Mouse (Mus musculus) lung, embryonic 14.5 days (tissue): Measurements from ENCODE around the gene Vmn2r106. TPM values are rescaled to one million over a fixed set of nuclear protein-coding genes. Genes with fewer than 3 reads are reported as not detected.

Experiments
- ATAC-seq: fragments of 200-750 bp; cut with Nextera tagmentation; 2 replicates; pipeline ENCODE4 v1.8.0; 2017; ENCODE audit warnings: mild to moderate bottlenecking, moderate TSS enrichment, moderate library complexity; ENCODE audit not compliant: insufficient read depth
- DNase-seq: peaks from one replicate; pipeline ENCODE4 v3.0.0-alpha.2; 2015
- H3K27ac ChIP-seq: fragments of 300-500 bp; sonication (generic); 2 replicates; pipeline ENCODE4 v1.5.1; 2014; ENCODE audit warnings: low read depth, mild to moderate bottlenecking, moderate library complexity
- H3K27me3 ChIP-seq: fragments of 300-500 bp; sonication (generic); 2 replicates; pipeline ENCODE4 v1.6.1; 2014; ENCODE audit warnings: low read length, control low read depth; ENCODE audit not compliant: insufficient read depth
- H3K36me3 ChIP-seq: fragments of 300-500 bp; sonication (generic); 2 replicates; pipeline ENCODE4 v1.6.1; 2014; ENCODE audit warnings: control low read depth; ENCODE audit not compliant: insufficient read depth
- H3K4me1 ChIP-seq: fragments of 300-500 bp; sonication (generic); 2 replicates; pipeline ENCODE4 v1.6.1; 2014; ENCODE audit warnings: antibody characterized with exemption, control low read depth; ENCODE audit not compliant: insufficient read depth
- H3K4me2 ChIP-seq: fragments of 300-500 bp; sonication (generic); 2 replicates; pipeline ENCODE4 v1.6.1; 2014; ENCODE audit warnings: mild to moderate bottlenecking
- H3K4me3 ChIP-seq: fragments of 300-500 bp; sonication (generic); 2 replicates; pipeline ENCODE4 v1.5.1; 2014; ENCODE audit warnings: low read depth, low read length
- H3K9ac ChIP-seq: fragments of 300-500 bp; sonication (generic); 2 replicates; pipeline ENCODE4 v1.6.1; 2014
- H3K9me3 ChIP-seq: fragments of 300-500 bp; sonication (generic); 2 replicates; pipeline ENCODE4 v1.6.1; 2016; ENCODE audit warnings: low read depth, low read length, control low read depth
- CTCF ChIP-seq: IDR thresholded peaks from 2 replicates; pipeline ENCODE4 v1.5.1; 2016; ENCODE audit warnings: antibody characterized with exemption, low read depth
- WGBS: fragments of 180-500 bp; shearing (Covaris S2); extraction: QIAGEN DNeasy Blood & Tissue Kit; methylation state at CpG from one replicate; pipeline ENCODE4 v1.1.7; 2014; 5-methylcytosine and 5-hydroxymethylcytosine counted together
- polyA plus RNA-seq: library from polyadenylated mRNA; unstranded; fragments of >200 nt; fragmentation: Nextera tagmentation; extraction: Ambion mirVana; gene quantifications from 2 replicates; pipeline ENCODE4 v1.2.1, GENCODE M21; 2014

Gene Vmn2r106
- polyA plus RNA-seq = not detected in 2 replicates

DNA sequence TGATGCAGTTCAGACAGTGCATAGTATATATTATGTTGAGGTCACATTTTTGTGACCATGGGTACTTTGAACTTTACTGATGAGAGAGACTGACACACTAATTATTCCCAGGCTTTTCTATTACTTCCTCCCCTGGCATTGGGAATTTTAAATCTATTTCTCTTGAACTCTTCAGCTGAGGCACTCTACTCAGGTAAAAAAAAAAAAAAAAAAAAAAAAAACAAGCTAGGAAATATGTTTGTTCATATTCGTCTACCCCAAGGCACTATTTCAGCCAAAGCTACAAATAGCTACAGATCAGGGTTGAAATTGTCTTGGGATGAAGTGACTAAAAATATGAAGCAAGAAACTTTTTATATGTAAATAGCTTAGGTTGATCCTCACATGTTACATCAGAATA is at the start of gene Vmn2r106:
Gene Vmn2r106 (minus strand): TSS at position 101 of the 400 bp plus-strand sequence.
- Histone ChIP-seq H3K4me1 (no peaks in the 10 kb centered on the region), H3K9ac (no peak within 1 kb of the TSS), H3K4me2 (no peak within 1 kb of the TSS), H3K36me3 (no peaks in the 10 kb centered on the region), H3K27ac (no peak within 1 kb of the TSS), H3K27me3 (no peaks in the 10 kb centered on the region), H3K9me3 (no peaks in the 10 kb centered on the region), H3K4me3 (no peak within 1 kb of the TSS)
- no peak for TF ChIP-seq CTCF
- 59% methylated on average over 1 of the region's 1 CpGs for WGBS
- DNase-seq (no peak), ATAC-seq (no peak)

DNA sequence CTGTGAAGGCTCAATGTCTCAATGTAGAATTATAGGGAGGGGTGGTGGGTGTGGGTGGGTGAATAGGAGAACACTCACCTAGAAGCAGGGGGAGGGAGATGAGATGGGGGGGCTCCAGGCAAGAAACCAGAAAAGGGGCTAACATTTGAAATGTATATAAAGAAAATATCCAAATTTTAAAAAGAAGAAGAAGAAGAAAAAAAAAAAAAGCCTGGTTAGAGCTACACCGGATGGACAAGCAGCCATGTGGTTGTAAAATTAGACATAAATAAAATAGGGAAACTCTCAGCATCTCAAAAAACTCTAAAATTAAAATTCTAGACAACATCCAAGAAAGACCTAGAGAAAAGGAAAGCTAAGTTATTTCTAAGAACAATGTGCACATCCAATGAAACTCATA is 20.4 kb upstream of the Vmn2r106 start:
- no peaks in the 10 kb centered on the region for H3K36me3 ChIP-seq
- ATAC-seq = no peak
- H3K9ac ChIP-seq = no peak overlapping the region
- no peak overlapping the region for H3K4me2 ChIP-seq
- 100% methylated on average over 1 of the region's 1 CpGs for WGBS
- no peaks in the 10 kb centered on the region for H3K4me1 ChIP-seq
- H3K27ac ChIP-seq = no peak overlapping the region
- no peaks in the 10 kb centered on the region for H3K27me3 ChIP-seq
- H3K4me3 ChIP-seq = no peak overlapping the region
- no peak for TF ChIP-seq CTCF
- no peaks in the 10 kb centered on the region for H3K9me3 ChIP-seq
- DNase-seq = no peak

DNA sequence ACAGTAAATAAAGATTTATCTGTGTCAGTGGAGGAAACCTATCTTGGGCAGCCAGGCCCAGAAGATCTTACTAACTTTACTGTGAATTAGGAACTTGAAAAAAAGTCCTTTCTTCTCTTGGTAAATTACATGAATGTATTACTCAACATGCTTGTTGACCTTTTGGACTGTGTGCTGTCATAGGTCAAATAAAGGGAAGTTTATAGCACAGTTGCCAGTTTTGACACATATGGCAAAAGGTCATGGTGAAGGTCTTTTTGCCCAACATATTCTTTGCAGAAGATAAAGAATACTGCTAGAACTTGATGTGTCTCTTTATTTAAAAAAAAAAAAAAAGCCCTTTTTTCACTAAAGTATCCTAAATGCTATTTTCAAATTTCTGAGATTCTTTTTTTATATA is 1.6 kb upstream of the Vmn2r106 start:
- DNase-seq (no peak), ATAC-seq (no peak)
- no peaks in the 10 kb centered on the region for H3K4me1 ChIP-seq
- no peak for TF ChIP-seq CTCF
- H3K9ac ChIP-seq = no peak overlapping the region
- no peaks in the 10 kb centered on the region for H3K27me3 ChIP-seq
- H3K4me2 ChIP-seq = no peak overlapping the region
- no peak overlapping the region for H3K4me3 ChIP-seq
- H3K9me3 ChIP-seq = no peaks in the 10 kb centered on the region
- no peak overlapping the region for H3K27ac ChIP-seq
- H3K36me3 ChIP-seq = no peaks in the 10 kb centered on the region

DNA sequence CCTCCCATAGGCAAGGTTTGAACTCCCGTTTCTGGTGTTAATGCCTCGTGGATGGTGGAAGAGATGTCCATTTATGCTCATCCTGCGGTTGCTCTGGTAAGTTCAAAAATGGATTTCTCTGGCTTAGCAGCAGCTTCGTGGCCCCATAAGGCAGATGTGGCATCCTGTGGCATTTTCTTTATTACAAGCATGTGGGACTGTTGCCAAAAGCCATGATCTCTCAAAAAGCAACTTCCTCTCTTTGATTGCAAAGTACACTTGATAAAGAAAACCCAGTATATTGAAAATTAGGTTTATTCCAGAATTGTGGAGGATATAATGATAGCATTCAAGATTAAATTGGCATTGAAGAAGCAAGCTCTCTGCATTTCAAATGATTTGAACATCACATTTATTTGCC is 29.8 kb downstream of the Vmn2r106 start:
- 73% methylated on average over 4 of the region's 4 CpGs for WGBS
- H3K9me3 ChIP-seq = no peaks in the 10 kb centered on the region
- H3K9ac ChIP-seq = no peak overlapping the region
- no peak for TF ChIP-seq CTCF
- DNase-seq (no peak), ATAC-seq (no peak)
- H3K36me3 ChIP-seq = no peaks in the 10 kb centered on the region
- no peaks in the 10 kb centered on the region for H3K4me1 ChIP-seq
- no peaks in the 10 kb centered on the region for H3K27me3 ChIP-seq
- no peak overlapping the region for H3K4me2 ChIP-seq
- H3K27ac ChIP-seq = no peak overlapping the region
- no peak overlapping the region for H3K4me3 ChIP-seq

DNA sequence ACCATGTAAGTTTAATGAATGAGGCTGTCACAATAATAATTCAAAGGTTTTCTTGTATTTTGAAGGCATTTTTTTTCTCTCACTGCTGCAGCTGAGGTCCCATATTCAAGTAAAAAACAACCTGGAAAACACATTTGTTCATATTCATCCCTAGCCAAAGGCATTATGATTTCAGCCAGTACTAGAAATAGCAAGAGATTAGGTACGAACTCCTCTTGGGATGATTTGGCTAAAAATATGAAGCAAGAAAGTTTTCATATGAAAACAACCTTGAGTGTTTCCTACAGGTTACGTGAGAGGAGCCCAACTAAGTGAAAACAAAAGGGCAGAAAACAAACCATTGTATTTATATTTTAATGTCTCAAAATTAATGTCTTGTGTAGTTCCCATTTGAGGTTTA is 50.4 kb downstream of the Vmn2r106 start, which contains the start of gene Vmn2r105:
Gene Vmn2r105 (minus strand): TSS at position 101 of the 400 bp plus-strand sequence.
- WGBS = 74% methylated on average over 2 of the region's 2 CpGs
- Histone ChIP-seq H3K9ac (no peak within 1 kb of the TSS), H3K4me3 (no peak within 1 kb of the TSS)

More for the DNA sequence above, 50.4 kb downstream of the Vmn2r106 start, which contains the start of gene Vmn2r105:
- no peak for TF ChIP-seq CTCF
- Histone ChIP-seq H3K27ac (no peak within 1 kb of the TSS), H3K4me1 (no peaks in the 10 kb centered on the region), H3K9me3 (no peaks in the 10 kb centered on the region), H3K27me3 (no peaks in the 10 kb centered on the region), H3K36me3 (no peaks in the 10 kb centered on the region), H3K4me2 (no peak within 1 kb of the TSS)
- no peak for DNase-seq
- no peak for ATAC-seq

Other genes starting within 250 kb of the Vmn2r106 start
- gene Vmn2r104, start 237.2 kb downstream of the Vmn2r106 start, polyA plus RNA-seq = not detected in 2 replicates
- gene Fpr-rs7, start 171.3 kb downstream of the Vmn2r106 start, polyA plus RNA-seq = not detected in 2 replicates
- gene Fpr-rs6, start 102.5 kb downstream of the Vmn2r106 start, polyA plus RNA-seq = not detected in 2 replicates
- not detected in 2 replicates for gene Vmn2r105, start 50.5 kb downstream of the Vmn2r106 start, polyA plus RNA-seq
- not detected in 2 replicates for gene Vmn2r107, start 59.7 kb upstream of the Vmn2r106 start, polyA plus RNA-seq
- not detected in 2 replicates for gene Vmn1r224, start 128.6 kb upstream of the Vmn2r106 start, polyA plus RNA-seq
- gene Vmn2r108, start 195.8 kb upstream of the Vmn2r106 start, polyA plus RNA-seq = not detected in 2 replicates
- gene Vmn1r225, start 212.6 kb upstream of the Vmn2r106 start, polyA plus RNA-seq = not detected in 2 replicates